Mouse (Mus musculus): ENCODE measurements at regions not wholly inside any gene's neighbourhood (a gene's known extent, or its start where the extent isn't known, plus 50 kb on each side); places are given as distances from the start of the nearest gene placed in this dataset.

DNA sequence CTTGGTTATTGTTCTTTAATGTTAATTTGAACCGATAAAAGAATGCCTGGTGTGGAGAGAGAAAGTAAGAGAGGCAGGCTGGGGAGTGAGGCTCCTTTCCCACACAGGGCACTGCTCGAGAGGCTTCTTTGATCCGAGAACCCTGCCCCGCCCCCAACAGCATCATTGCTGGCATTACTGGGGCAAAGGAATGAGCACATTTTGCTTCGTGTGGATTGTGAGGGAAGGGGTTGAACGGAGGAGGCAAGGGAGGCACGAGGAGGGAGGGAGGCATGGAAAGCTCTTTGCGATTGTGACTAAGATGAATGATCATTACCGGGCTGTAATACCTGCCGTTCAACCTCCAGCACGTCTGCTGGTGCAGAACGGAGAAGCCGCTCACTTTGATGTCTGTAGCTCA, 178.2 kb upstream of the Gypa start:
- TF ChIP-seq CTCF (IDR thresholded peaks at IDR 0.05; ENCODE audit: low read depth) (no peak), EP300 (IDR thresholded peaks at IDR 0.05; ENCODE audit: low read depth) (no peak)

All from heart, postnatal 0 days (tissue).